ENCODE assay signal across 27 mouse cellular contexts in the genomic region with DNA sequence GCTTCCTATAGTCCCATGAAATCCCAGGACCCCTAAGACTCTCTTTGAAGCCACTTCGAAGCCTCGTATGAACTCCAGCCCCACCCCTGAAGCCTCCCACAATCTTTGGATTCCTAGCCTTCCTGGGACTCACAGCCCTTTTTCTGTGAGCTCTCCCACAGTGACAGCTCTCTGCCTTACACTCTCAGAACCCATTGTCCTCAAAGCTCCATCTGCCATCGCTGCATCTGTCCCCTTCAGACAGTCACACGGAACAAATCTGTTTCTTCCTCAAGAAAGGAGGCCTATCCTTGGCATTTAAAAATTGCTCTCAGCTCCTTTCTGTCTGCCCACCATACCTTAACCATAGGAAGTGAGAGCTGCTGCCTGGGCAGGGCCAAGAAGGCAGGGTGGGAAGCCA.
DNase-seq lines count a peak whose midpoint lies in the region; ATAC-seq and TF ChIP-seq lines count a peak whose summit lies in the region.
"Had no signal": no experiment of that assay in that cellular context is flagged by ENCODE, and none has a peak within 500 bp of the region (broad histone marks: within the 10 kb centered on the region; RNA-seq: fewer than 3 reads in every experiment).

No protein-coding gene starts in this region.

- TF ChIP-seq CTCF in layer of hippocampus, adult 2 months (conservative IDR thresholded peaks at IDR 0.05) = no peak

- peak; percentile 40 for DNase-seq in right cerebral cortex, adult 18-20 months
- DNase-seq in right cerebral cortex, postnatal 14 days = no peak
- DNase-seq in layer of hippocampus, adult 2 months (ENCODE audit: low spot score in 2 of 2) = peak; percentile 47 to 61
- peak; percentile 67 for DNase-seq in layer of hippocampus, adult 9-11 months
- no peak for DNase-seq in gastrocnemius, postnatal 4 days (ENCODE audit: low spot score in 2 of 2)
- DNase-seq in kidney, adult 8-10 months = no peak
- DNase-seq: adrenal gland, adult 8-10 months; adrenal gland, postnatal 25 days; cerebellum, adult 11 months; cerebellum, adult 2 months; cerebellum, adult 9-11 months; cerebellum, postnatal 25 days; forebrain, postnatal 0 days; gastrocnemius, postnatal 10 days; heart, adult 2 months; heart, postnatal 14 days; heart, postnatal 4 days had no signal

- H3K4me3 ChIP-seq in layer of hippocampus, adult 2 months = no peak overlapping the region
- H3K4me3 ChIP-seq: embryonic facial prominence, embryonic 12.5 days; embryonic facial prominence, embryonic 15.5 days; heart, adult 2 months; heart, embryonic 10.5 days; heart, embryonic 13.5 days had no signal

- H3K27ac ChIP-seq in layer of hippocampus, adult 2 months = peak overlapping the region; percentile 70
- H3K27ac ChIP-seq: embryonic facial prominence, embryonic 12.5 days; embryonic facial prominence, embryonic 15.5 days; heart, adult 2 months; heart, embryonic 10.5 days; heart, embryonic 13.5 days; hindbrain, embryonic 14.5 days; hindbrain, postnatal 0 days had no signal

- no peak for ATAC-seq in granulocyte monocyte progenitor cell, adult 5-6 weeks (replicated peaks; ENCODE audit: poor library complexity, severe bottlenecking)
- ATAC-seq: CD4-positive, CD25-positive, alpha-beta regulatory T cell, adult 4 months; forebrain, embryonic 14.5 days; forebrain, postnatal 0 days; hindbrain, postnatal 0 days; inflammation-experienced regulatory T-cells, adult 6 months had no signal

Comparison
In these comparisons a context has a peak if more than half of its experiments do, and no peak if none do; other contexts are left out.
1. DNase-seq: peak in right cerebral cortex, adult 18-20 months (single experiment), layer of hippocampus, adult 2 months (2 of 2) and layer of hippocampus, adult 9-11 months (single experiment); none in right cerebral cortex, postnatal 14 days (single experiment), gastrocnemius, postnatal 4 days (0 of 2) and kidney, adult 8-10 months (0 of 2).